Mouse (Mus musculus): ENCODE measurements at regions not wholly inside any gene's neighbourhood (a gene's known extent, or its start where the extent isn't known, plus 50 kb on each side); places are given as distances from the start of the nearest gene placed in this dataset.
A peak's percentile ranks its signal among the peaks of the same experiment; 100 is the strongest.

DNA sequence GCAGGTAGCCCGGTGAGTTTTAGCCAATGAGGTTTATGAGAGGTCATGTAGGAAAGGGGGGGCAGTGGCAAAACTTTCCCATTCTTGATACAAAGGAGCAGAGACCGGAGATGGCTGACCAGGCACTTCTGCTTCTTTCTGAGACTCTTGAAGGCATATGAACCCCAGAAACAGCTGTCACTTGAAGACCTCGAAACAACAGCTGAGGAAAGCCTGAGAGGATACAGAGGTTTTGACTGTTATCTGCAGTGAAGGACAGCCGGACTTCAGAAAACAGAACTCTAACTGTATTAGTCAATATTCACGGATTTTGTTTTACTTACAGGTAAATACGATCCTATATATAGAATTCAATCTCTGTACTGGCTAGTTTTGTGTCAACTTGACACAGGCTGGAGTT lies 50.0 kb upstream of the Tiparp start:
- DNase-seq: no peak

DNA sequence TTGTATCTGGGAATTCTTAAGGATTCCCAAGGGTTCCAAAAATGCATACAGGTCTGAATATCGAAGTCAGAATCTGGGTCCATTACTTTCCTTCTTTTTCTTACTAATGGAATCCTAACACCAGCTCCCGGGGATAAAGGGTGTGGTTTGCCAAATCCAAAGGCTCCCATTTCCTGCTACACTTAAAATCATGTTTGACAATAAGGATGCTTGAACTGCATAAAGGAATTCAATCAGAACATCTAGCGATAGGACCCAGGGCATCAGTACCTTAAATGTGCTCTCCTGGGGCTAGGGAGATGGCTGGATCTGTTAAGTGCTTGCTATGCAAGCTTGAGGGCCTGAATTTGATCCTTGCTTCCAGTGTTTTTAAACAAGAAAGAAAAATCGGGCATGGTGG lies 51.1 kb upstream of the Tiparp start:
- no peak for DNase-seq

GRCm38 (mm10) chr3:65476091-65476953 lies 51.9 kb upstream of the Tiparp start:
- DNase-seq: no peak

GRCm38 (mm10) chr3:65474585-65474984 lies 53.6 kb upstream of the Tiparp start:
- DNase-seq: no peak

- no peak for DNase-seq
Measured at GRCm38 (mm10) chr3:65471796-65472195, 56.4 kb upstream of the Tiparp start.

- DNase-seq: no peak
Measured at GRCm38 (mm10) chr3:65469207-65469606, 59.0 kb upstream of the Tiparp start.

GRCm38 (mm10) chr3:65464769-65465168 lies 63.4 kb upstream of the Tiparp start:
- no peak for DNase-seq

DNA sequence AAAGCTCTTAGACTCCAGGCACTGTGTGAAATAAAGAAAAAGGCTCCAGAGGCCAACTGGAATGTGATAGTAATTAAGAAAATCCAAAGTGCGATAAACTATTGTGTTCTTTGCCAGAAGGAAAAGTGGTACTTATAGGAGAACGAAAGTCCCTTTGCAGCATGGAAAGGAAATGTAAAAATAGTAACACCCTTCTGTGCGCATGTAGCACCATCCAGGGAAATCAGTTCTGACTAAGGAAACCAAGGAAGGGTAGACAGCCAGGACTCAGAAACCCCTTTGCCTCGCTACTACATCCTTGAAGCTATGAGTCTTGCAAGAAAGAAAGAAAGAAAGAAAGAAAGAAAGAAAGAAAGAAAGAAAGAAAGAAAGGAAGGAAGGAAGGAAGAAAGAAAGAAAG lies 67.3 kb upstream of the Tiparp start:
- DNase-seq: no peak

DNA sequence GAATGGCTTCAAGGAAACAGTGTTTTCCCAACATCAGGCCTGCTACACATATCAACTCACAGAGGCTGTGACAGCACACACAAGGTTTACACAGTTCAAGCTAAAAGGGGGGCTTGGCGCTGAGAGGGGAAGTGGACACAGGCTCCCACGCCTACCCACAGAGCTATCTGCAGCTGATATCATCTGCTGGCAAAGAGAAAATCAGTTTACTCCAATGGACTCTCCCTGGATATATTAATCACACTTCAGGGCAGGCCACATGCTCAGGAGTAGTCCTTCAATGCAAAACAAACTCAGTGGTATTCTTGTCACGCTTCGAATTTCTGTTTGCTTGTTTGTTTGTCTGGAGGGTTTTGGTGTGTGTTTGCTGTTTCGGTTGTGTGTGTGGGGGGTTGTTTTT lies 67.3 kb upstream of the Ssr3 start:
- DNase-seq: no peak

GRCm38 (mm10) chr3:65457931-65458330 lies 65.5 kb upstream of the Ssr3 start:
- DNase-seq: no peak

GRCm38 (mm10) chr3:65455597-65456284 lies 63.3 kb upstream of the Ssr3 start:
- peak in 1 of 2 experiments; percentile 9 for DNase-seq

GRCm38 (mm10) chr3:65454301-65454700 lies 61.9 kb upstream of the Ssr3 start:
- no peak for DNase-seq

GRCm38 (mm10) chr3:65449176-65449575 lies 56.8 kb upstream of the Ssr3 start:
- no peak for DNase-seq

GRCm38 (mm10) chr3:65443701-65444100 lies 51.3 kb upstream of the Ssr3 start:
- DNase-seq: no peak

GRCm38 (mm10) chr3:65442946-65443345 lies 50.5 kb upstream of the Ssr3 start:
- DNase-seq: no peak

GRCm38 (mm10) chr3:65442269-65442668 lies 49.8 kb upstream of the Ssr3 start:
- no peak for DNase-seq
